Mouse (Mus musculus) hematopoietic multipotent progenitor cell, adult 10-12 weeks (in vitro differentiated cells): ENCODE results near the gene Gm30083. TPM values are rescaled to one million over a fixed set of nuclear protein-coding genes. Genes with fewer than 3 reads are reported as not detected.

Source experiments
- polyA plus RNA-seq: library from polyadenylated mRNA; stranded (reverse); fragments of >175 nt; gene quantifications from 2 replicates; pipeline ENCODE4 v1.2.3, GENCODE M21; 2012; ENCODE audit warnings: low replicate concordance

The Gm30083 gene
- polyA plus RNA-seq: not detected in 2 replicates

GRCm38 (mm10) chr14:34015063-34015462, at the start of gene Gm30083:
Gm30083 (minus strand) TSS chr14:34015182.

GRCm38 (mm10) chr14:34052516-34052915, 37.5 kb upstream of the Gm30083 start, which contains the start of gene Antxrl:
Antxrl (plus strand) TSS chr14:34052707.

GRCm38 (mm10) chr14:34016381-34016780, 1.4 kb upstream of the Gm30083 start, which contains the start of gene Gm5460:
Gm5460 (plus strand) TSS chr14:34016758.

GRCm38 (mm10) chr14:33978604-33979059, 36.4 kb downstream of the Gm30083 start, which contains the start of gene Zfp488:
Zfp488 (minus strand) TSS chr14:33978764.

GRCm38 (mm10) chr14:33953761-33954160, 61.2 kb downstream of the Gm30083 start, which contains the start of gene Rbp3:
Rbp3 (plus strand) TSS chr14:33954003.

GRCm38 (mm10) chr14:33940739-33941138, 74.2 kb downstream of the Gm30083 start, which contains the start of gene Gdf2:
Gdf2 (plus strand) TSS chr14:33941039.

Other genes starting within 250 kb of the Gm30083 start
- gene Gdf10, start 91.6 kb downstream of the Gm30083 start, polyA plus RNA-seq: 0.02 TPM in 1 of 2 replicates, not detected in the other
- not detected in 2 replicates for gene Gdf2, start 74.1 kb downstream of the Gm30083 start, polyA plus RNA-seq
- gene Rbp3, start 61.2 kb downstream of the Gm30083 start, polyA plus RNA-seq: 0.02 TPM in 1 of 2 replicates, not detected in the other
- not detected in 2 replicates for gene Zfp488, start 36.4 kb downstream of the Gm30083 start, polyA plus RNA-seq
- not detected in 2 replicates for gene Gm5460, start 1.6 kb upstream of the Gm30083 start, polyA plus RNA-seq
- gene Antxrl, start 37.5 kb upstream of the Gm30083 start, polyA plus RNA-seq: not detected in 2 replicates
- gene Anxa8, start 70.8 kb upstream of the Gm30083 start, polyA plus RNA-seq: 0.19 TPM in 1 of 2 replicates, not detected in the other
- gene A630023A22Rik, start 87.6 kb upstream of the Gm30083 start, polyA plus RNA-seq: not detected in 2 replicates
- not detected in 2 replicates for gene Npy4r, start 137.3 kb upstream of the Gm30083 start, polyA plus RNA-seq
- 0.01 and 0.25 TPM in 2 replicates for gene Gprin2, start 186.5 kb upstream of the Gm30083 start, polyA plus RNA-seq
- gene Syt15, start 204.4 kb upstream of the Gm30083 start, polyA plus RNA-seq: 0.24 TPM in 1 of 2 replicates, not detected in the other